Mouse (Mus musculus): ENCODE measurements at regions not wholly inside any gene's neighbourhood (a gene's known extent, or its start where the extent isn't known, plus 50 kb on each side); places are given as distances from the start of the nearest gene placed in this dataset.

- DNase-seq (ENCODE audit: low spot score in 2 of 2) = no peak
Measured at GRCm38 (mm10) chr5:75770592-75770991, 195.9 kb downstream of the Kit start.

- DNase-seq (ENCODE audit: low spot score in 2 of 2) = no peak
Measured at GRCm38 (mm10) chr5:75767213-75767612, 192.5 kb downstream of the Kit start.

GRCm38 (mm10) chr5:75762374-75762773 is 187.7 kb downstream of the Kit start:
- DNase-seq (ENCODE audit: low spot score in 2 of 2) = no peak

- no peak for DNase-seq (ENCODE audit: low spot score in 2 of 2)
Measured at GRCm38 (mm10) chr5:75761459-75762310, 187.0 kb downstream of the Kit start.

- DNase-seq (ENCODE audit: low spot score in 2 of 2) = no peak
Measured at GRCm38 (mm10) chr5:75756168-75756567, 181.5 kb downstream of the Kit start.

GRCm38 (mm10) chr5:75754356-75754755 is 179.6 kb downstream of the Kit start:
- no peak for DNase-seq (ENCODE audit: low spot score in 2 of 2)

GRCm38 (mm10) chr5:75745311-75745710 is 170.6 kb downstream of the Kit start:
- no peak for DNase-seq (ENCODE audit: low spot score in 2 of 2)

- no peak for DNase-seq (ENCODE audit: low spot score in 2 of 2)
Measured at GRCm38 (mm10) chr5:75744475-75745045, 169.8 kb downstream of the Kit start.

GRCm38 (mm10) chr5:75739336-75739735 is 164.6 kb downstream of the Kit start:
- no peak for DNase-seq (ENCODE audit: low spot score in 2 of 2)

- DNase-seq (ENCODE audit: low spot score in 2 of 2) = no peak
Measured at GRCm38 (mm10) chr5:75738445-75738844, 163.7 kb downstream of the Kit start.

GRCm38 (mm10) chr5:75737752-75738151 is 163.0 kb downstream of the Kit start:
- DNase-seq (ENCODE audit: low spot score in 2 of 2) = no peak

GRCm38 (mm10) chr5:75736318-75736717 is 161.6 kb downstream of the Kit start:
- DNase-seq (ENCODE audit: low spot score in 2 of 2) = no peak

- no peak for DNase-seq (ENCODE audit: low spot score in 2 of 2)
Measured at GRCm38 (mm10) chr5:75734508-75734907, 159.8 kb downstream of the Kit start.

- no peak for DNase-seq (ENCODE audit: low spot score in 2 of 2)
Measured at GRCm38 (mm10) chr5:75734043-75734442, 159.3 kb downstream of the Kit start.

- DNase-seq (ENCODE audit: low spot score in 2 of 2) = no peak
Measured at GRCm38 (mm10) chr5:75731236-75731635, 156.5 kb downstream of the Kit start.

GRCm38 (mm10) chr5:75730698-75731097 is 156.0 kb downstream of the Kit start:
- DNase-seq (ENCODE audit: low spot score in 2 of 2) = no peak

GRCm38 (mm10) chr5:75721291-75721690 is 146.6 kb downstream of the Kit start:
- no peak for DNase-seq (ENCODE audit: low spot score in 2 of 2)

- DNase-seq (ENCODE audit: low spot score in 2 of 2) = no peak
Measured at GRCm38 (mm10) chr5:75720091-75720940, 145.6 kb downstream of the Kit start.

GRCm38 (mm10) chr5:75718511-75719225 is 144.0 kb downstream of the Kit start:
- no peak for DNase-seq (ENCODE audit: low spot score in 2 of 2)

Measured in gastrocnemius, adult 8-10 months (tissue).